Mouse (Mus musculus) embryonic stem cell, embryonic (primary cell): ENCODE data around the gene Col11a2.
"Not testable (repeated sequence)": the region's sequence is repeated elsewhere in the genome, so short reads cannot be mapped to it uniquely, and the experiment has no call there.

Experiments used
- CTCF ChIA-PET, 4 experiments: fragments of 300-600 bp in 2 of 4; fragments of 350-600 bp in 2 of 4; sonication (Branson Sonifier 250); formaldehyde crosslinking; loops; one replicate each; lab custom pipeline; 2022; ENCODE audit warnings: inconsistent platforms in 2 of 4; lab: Charles Lee
- POLR2A ChIA-PET, 4 experiments: fragments of 300-600 bp in 2 of 4; fragments of 350-600 bp in 2 of 4; sonication (Branson Sonifier 250); formaldehyde crosslinking; loops; one replicate each; lab custom pipeline; 2022; ENCODE audit warnings: antibody characterized with exemption in 4 of 4, inconsistent platforms in 1 of 4; lab: Charles Lee

Col11a2 gene

GRCm38 (mm10) chr17:34038878-34039561 lies at the start of gene Col11a2:
Col11a2 (plus strand) TSS chr17:34039437.
- CTCF ChIA-PET: interaction anchor here (0.6 to 1.3 kb wide), 7 partner anchors 33 to 579 kb away, joined by 3 to 8 read pairs (median 4); no protein-coding TSS in a partner anchor
- POLR2A ChIA-PET: interaction anchor here in 2 of 4 experiments (0.6 to 2.3 kb wide), 19 partner anchors 17 to 350 kb away, joined by 3 to 10 read pairs (median 3); partner anchors contain the start of genes H2-DMa (in 2 of the 2), Rps18 (in 2 of the 2), Vps52 (in 2 of the 2) and H2-K1 (in 1 of the 2)

- POLR2A ChIA-PET: interaction anchor here in 3 of 4 experiments (0.6 to 2.0 kb wide), 19 partner anchors 8 to 392 kb away, joined by 3 to 7 read pairs (median 4); partner anchors contain the start of genes B3galt4 (in 2 of the 3), Rps18 (in 2 of the 3), Rxrb (in 2 of the 3) and Slc39a7 (in 2 of the 3)
These were observed 47.2 kb upstream of the Col11a2 start for GRCm38 (mm10) chr17:33991788-33992664.

GRCm38 (mm10) chr17:33994959-33995358 lies 44.3 kb upstream of the Col11a2 start:
- ChIA-PET CTCF (interaction anchor here in 3 of 4 experiments (0.6 to 1.5 kb wide), 4 partner anchors 22 to 1274 kb away, joined by 3 to 7 read pairs (median 4); no protein-coding TSS in a partner anchor), POLR2A (interaction anchor here in 2 of 4 experiments (0.6 to 1.3 kb wide), 3 partner anchors 32 to 1273 kb away, joined by 3 to 4 read pairs (median 3); no protein-coding TSS in a partner anchor)

More at GRCm38 (mm10) chr17:33991788-33992664, 47.2 kb upstream of the Col11a2 start:
- CTCF ChIA-PET: interaction anchor here (0.6 to 3.5 kb wide), 39 partner anchors 8 to 874 kb away, joined by 3 to 23 read pairs (median 4); partner anchors contain the start of genes Cd320 (in 1 of the 4), H2-K1 (in 1 of the 4), Rps18 (in 1 of the 4) and Rxrb (in 1 of the 4)

- POLR2A ChIA-PET: interaction anchor here in 3 of 4 experiments (0.6 to 1.4 kb wide), 6 partner anchors 16 to 1272 kb away, joined by 3 to 4 read pairs (median 3); no protein-coding TSS in a partner anchor
These were observed 43.6 kb upstream of the Col11a2 start for GRCm38 (mm10) chr17:33995651-33996050.

GRCm38 (mm10) chr17:33997025-33997424 lies 42.2 kb upstream of the Col11a2 start:
- ChIA-PET CTCF (interaction anchor here (1.0 to 1.9 kb wide), 5 partner anchors 15 to 1269 kb away, joined by 3 to 10 read pairs (median 3); no protein-coding TSS in a partner anchor), POLR2A (interaction anchor here in 2 of 4 experiments (0.6 to 1.1 kb wide), 2 partner anchors 109 to 122 kb away, joined by 3 read pairs; partner anchors contain the start of gene H2-DMa (in 1 of the 2))

More at GRCm38 (mm10) chr17:33995651-33996050, 43.6 kb upstream of the Col11a2 start:
- CTCF ChIA-PET: interaction anchor here in 2 of 4 experiments (1.4 to 1.9 kb wide), 2 partner anchors 27 to 1271 kb away, joined by 3 to 10 read pairs; no protein-coding TSS in a partner anchor

- CTCF ChIA-PET: not testable (repeated sequence)
- POLR2A ChIA-PET: interaction anchor here in 1 of 4 experiments (1.2 kb wide), 1 partner anchor 56 kb away, joined by 3 read pairs; no protein-coding TSS in a partner anchor
These were observed 40.5 kb upstream of the Col11a2 start for GRCm38 (mm10) chr17:33998697-33999096.

DNA sequence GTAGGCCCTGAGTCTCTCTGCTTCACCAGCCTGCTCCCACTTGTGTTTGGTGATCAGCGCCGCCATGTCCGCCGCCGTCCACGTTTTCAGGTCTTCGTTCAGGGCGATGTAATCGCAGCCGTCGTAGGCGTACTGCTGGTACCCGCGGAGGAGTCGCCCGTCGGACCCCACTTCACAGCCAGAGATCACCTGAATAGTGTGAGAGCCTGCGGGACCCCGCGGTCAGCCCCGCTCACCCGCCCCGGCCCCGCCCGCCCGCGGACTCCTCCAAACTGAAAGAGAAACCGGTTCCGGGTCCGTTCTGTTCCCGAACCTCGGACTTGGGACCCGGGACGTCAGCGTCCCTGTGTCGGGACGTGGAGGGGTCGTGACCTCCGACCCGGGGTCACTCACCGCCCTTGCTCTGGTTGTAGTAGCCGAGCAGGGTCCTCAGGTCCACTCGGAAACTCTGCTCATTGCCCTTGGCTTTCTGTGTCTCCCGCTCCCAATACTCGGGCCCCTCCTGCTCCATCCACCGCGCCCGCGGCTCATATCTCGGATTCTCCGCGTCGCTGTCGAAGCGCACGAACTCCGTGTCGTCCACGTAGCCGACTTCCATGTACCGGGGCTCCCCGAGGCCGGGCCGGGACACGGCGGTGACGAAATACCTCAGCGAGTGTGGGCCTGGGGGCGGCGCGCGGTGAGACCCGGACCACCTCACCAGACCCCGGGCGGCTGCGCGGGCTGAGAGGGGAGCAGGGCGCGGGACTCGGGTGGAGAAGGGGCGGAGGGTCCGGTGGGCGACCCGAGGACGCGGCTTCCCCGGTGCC lies 39.7 kb upstream of the Col11a2 start:
- CTCF ChIA-PET: interaction anchor here in 2 of 4 experiments (1.0 kb wide), 2 partner anchors 7 to 1296 kb away, joined by 3 read pairs; no protein-coding TSS in a partner anchor
- POLR2A ChIA-PET: interaction anchor here (0.6 to 1.6 kb wide), 11 partner anchors 12 to 239 kb away, joined by 3 to 11 read pairs (median 5); partner anchors contain the start of genes B3galt4 (in 1 of the 4), Daxx (in 1 of the 4), H2-Ke6 (in 1 of the 4) and Rab11b (in 1 of the 4)

DNA sequence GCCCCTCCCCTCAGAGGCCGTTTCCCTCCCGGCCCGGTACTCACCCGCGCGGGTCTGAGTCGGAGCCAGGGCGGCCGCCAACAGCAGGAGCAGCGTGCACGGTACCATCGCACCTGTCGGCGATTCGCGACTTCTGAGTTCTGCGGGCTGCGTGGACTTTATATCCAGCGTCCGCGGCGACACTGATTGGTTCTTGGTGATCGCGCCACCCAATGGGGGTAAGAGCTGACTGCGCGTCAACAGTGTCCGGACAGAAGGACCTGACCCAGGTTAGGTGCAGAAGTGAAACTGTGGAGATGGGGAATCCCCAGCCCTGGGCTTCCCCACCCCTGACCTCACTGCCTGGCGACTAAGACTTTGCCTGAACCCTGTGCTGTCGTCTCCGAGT lies 39.1 kb upstream of the Col11a2 start, which contains the start of gene H2-K1:
TSS of gene H2-K1 (minus strand) at position 198 of the 388 bp plus-strand sequence.
- ChIA-PET POLR2A (interaction anchor here (0.6 to 1.6 kb wide), 20 partner anchors 11 to 240 kb away, joined by 3 to 11 read pairs (median 4); partner anchors contain the start of genes Ring1 (in 2 of the 4), B3galt4 (in 1 of the 4), Col11a2 (in 1 of the 4) and Daxx (in 1 of the 4)), CTCF (interaction anchor here in 2 of 4 experiments (1.0 kb wide), 2 partner anchors 8 to 1296 kb away, joined by 3 read pairs; no protein-coding TSS in a partner anchor)

GRCm38 (mm10) chr17:34000796-34001195 lies 38.4 kb upstream of the Col11a2 start:
- ChIA-PET POLR2A (interaction anchor here in 3 of 4 experiments (0.6 to 1.6 kb wide), 18 partner anchors 11 to 240 kb away, joined by 3 to 11 read pairs (median 4); partner anchors contain the start of genes Ring1 (in 2 of the 3), B3galt4 (in 1 of the 3), Col11a2 (in 1 of the 3) and Daxx (in 1 of the 3)), CTCF (interaction anchor here in 2 of 4 experiments (1.0 kb wide), 2 partner anchors 9 to 1295 kb away, joined by 3 read pairs; no protein-coding TSS in a partner anchor)

DNA sequence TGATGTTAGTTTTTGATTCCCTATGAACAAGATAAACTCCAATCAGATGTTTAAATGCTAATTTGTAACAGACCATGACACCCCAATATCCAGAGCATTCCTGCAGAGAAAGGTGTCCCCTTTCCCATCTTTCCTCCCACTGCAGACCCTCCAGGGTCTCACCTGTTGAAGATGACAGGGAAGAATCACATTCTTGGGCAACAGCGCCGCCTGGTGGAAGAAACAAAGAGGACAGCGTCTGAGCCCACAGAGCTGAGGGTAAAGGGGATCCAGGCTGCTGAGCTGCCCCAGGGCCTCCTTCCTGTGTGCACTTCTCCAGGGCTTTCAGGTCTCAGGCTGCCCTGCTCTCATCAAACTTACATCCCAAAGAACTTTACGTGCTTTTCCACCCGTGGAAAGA lies 35.8 kb upstream of the Col11a2 start:
- CTCF ChIA-PET: interaction anchor here (0.6 to 2.5 kb wide), 35 partner anchors 9 to 1462 kb away, joined by 3 to 21 read pairs (median 4); partner anchors contain the start of genes Rps18 (in 3 of the 4), Vps52 (in 2 of the 4) and B3galt4 (in 1 of the 4)
- POLR2A ChIA-PET: interaction anchor here (0.6 to 2.4 kb wide), 13 partner anchors 11 to 1292 kb away, joined by 3 to 6 read pairs (median 3); partner anchors contain the start of genes Rps18 (in 2 of the 4), Vps52 (in 2 of the 4), Tapbp (in 1 of the 4) and Zbtb22 (in 1 of the 4)

- CTCF ChIA-PET: interaction anchor here in 2 of 4 experiments (0.6 to 1.2 kb wide), 3 partner anchors 168 to 1287 kb away, joined by 3 to 21 read pairs (median 3); no protein-coding TSS in a partner anchor
- POLR2A ChIA-PET: interaction anchor here in 1 of 4 experiments (0.8 kb wide), 1 partner anchor 15 kb away, joined by 3 read pairs; no protein-coding TSS in a partner anchor
These were observed 32.7 kb upstream of the Col11a2 start for GRCm38 (mm10) chr17:34006570-34006969.

DNA sequence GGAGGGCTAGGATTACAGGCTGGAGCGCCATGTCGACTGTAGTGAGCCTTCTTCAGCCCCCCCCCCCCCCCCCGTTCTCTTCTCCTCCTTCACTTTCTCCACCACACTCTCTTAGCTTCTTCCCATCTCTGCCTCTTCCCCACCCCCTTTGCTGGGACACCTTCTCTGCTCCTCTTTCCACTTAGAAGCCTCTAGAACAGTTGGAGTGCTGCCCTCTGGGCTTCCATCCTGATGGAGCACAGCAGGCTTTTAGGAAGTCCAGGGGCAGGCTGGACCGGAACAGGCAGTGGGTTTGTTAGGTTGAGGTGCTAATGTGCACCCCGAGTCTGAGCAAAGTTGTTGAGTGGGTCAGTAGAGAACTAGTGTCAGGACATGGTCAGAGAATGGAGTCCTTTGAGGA lies 29.1 kb upstream of the Col11a2 start:
- POLR2A ChIA-PET: interaction anchor here in 3 of 4 experiments (0.6 to 2.0 kb wide), 5 partner anchors 19 to 224 kb away, joined by 3 to 5 read pairs (median 4); partner anchors contain the start of genes Rps18 (in 2 of the 3) and Vps52 (in 2 of the 3)
- CTCF ChIA-PET: interaction anchor here in 3 of 4 experiments (0.6 to 1.2 kb wide), 4 partner anchors 11 to 425 kb away, joined by 3 to 4 read pairs (median 4); no protein-coding TSS in a partner anchor

GRCm38 (mm10) chr17:34013436-34013835 lies 25.8 kb upstream of the Col11a2 start:
- ChIA-PET POLR2A (interaction anchor here in 1 of 4 experiments (0.6 kb wide), 1 partner anchor 51 kb away, joined by 3 read pairs; no protein-coding TSS in a partner anchor), CTCF (no interaction called here)

DNA sequence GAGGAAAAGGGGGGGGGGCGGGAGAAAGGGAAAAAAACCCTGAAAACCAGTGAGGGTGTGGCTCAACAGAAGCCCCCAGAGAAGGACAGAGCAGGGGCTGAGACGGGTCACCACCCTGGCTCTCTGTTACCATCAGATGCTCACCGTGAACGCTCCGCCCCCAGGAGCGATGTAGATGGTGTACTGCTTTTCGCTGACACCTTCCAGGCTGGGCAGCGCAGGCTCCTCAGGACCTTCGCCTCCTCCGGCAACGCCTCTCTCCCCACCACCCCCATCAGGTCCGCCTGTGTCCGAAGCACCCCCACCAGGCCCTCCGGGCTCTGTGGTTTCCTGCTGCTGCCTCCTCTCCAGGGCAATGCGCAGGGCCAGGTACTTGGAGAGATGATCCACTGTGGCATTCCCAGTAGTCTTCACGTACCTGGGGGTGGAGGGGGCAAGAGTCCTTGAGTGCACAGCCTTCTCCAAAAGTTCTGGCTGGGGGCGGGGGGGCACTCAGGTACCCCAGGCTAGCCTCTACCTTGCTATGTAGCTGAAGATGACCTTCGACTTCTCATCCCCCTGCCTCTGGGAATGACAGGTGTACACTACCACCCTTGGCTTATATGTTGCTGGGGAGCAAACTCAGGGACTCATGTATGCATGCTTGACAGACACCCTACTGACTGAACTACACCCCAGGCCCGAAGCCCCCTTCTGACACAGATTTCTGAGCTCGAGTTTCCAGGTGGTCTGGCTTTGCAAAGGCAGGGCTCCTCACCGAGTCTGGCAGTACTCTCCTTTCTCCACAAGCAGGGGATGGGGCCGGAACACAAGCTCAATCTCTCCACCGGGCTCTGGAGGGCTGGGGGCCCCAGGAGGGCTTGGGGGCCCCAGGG lies 17.5 kb upstream of the Col11a2 start:
- CTCF ChIA-PET: interaction anchor here (0.6 to 2.5 kb wide), 14 partner anchors 12 to 1755 kb away, joined by 3 to 7 read pairs (median 3); partner anchors contain the start of gene Prrc2a (in 1 of the 4)
- POLR2A ChIA-PET: interaction anchor here in 3 of 4 experiments (0.6 to 5.7 kb wide), 17 partner anchors 7 to 1257 kb away, joined by 3 to 39 read pairs (median 4); partner anchors contain the start of genes Rxrb (in 3 of the 3), Slc39a7 (in 3 of the 3), Rps18 (in 2 of the 3) and Vps52 (in 2 of the 3)
